Mouse (Mus musculus): ENCODE measurements around the gene Mxi1. TPM values are rescaled to one million over a fixed set of nuclear protein-coding genes. Genes with fewer than 3 reads are reported as not detected.

Gene Mxi1
- polyA plus RNA-seq, 1 experiment = 36.5 TPM

DNA sequence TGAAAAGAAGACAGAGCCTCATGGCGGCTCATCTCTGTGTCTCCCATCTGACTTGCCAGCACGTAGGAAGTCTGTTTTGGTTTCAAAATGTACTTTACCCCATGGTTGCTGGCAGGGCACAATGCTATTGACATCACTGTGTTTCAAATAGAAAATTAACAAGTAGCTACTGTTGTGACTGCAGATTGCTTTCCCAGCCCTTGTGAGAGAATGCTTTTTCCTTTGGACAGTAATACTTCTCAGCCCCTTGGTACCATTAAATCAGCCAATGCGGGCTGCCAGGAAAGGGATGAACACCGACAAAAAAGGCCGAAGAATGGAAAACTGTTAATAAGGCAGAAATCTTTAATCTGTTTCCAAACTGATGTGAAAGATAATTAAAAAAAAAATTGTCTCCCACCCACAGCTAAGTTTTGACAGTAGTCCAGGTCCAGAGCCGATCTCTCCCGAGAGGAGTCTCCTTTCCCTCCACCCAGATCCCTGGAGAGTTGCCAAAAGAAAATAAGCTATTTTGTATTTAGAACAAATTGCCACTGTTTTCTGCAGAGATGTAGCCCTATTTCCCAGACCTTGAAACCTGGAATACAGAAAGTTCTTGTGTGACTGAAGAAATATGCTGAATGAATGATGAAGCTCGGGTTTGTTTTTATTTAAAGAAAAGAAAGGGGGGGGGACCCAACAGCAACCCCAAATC is 50.1 kb downstream of the Mxi1 start:
- Histone ChIP-seq H3K4me1 (ENCODE audit: control insufficient read depth, insufficient read depth, low read length) (no peaks in the 10 kb centered on the region), H3K27ac (ENCODE audit: insufficient read depth, low read length) (no peak overlapping the region), H3K36me3 (ENCODE audit: control insufficient read depth, insufficient read depth, low read length, poor library complexity, severe bottlenecking) (no peaks in the 10 kb centered on the region), H3K4me3 (ENCODE audit: low read depth, low read length) (no peak overlapping the region), H3K9ac (ENCODE audit: low read depth, poor library complexity, severe bottlenecking) (no peak overlapping the region), H3K9me3 (replicated peaks; ENCODE audit: control insufficient read depth, insufficient read depth, low read length, poor library complexity, severe bottlenecking) (no peaks in the 10 kb centered on the region), H3K27me3 (ENCODE audit: control insufficient read depth, insufficient read depth, low read length, poor library complexity, severe bottlenecking) (no peaks in the 10 kb centered on the region)
- TF ChIP-seq CTCF (IDR thresholded peaks at IDR 0.05; ENCODE audit: low read depth, low read length) = no peak
- TF ChIP-seq POLR2A (IDR thresholded peaks at IDR 0.05; ENCODE audit: insufficient read depth, low read length) = no peak
- TF ChIP-seq EP300 (IDR thresholded peaks at IDR 0.05; ENCODE audit: insufficient read depth, low read depth, low read length) = no peak

DNA sequence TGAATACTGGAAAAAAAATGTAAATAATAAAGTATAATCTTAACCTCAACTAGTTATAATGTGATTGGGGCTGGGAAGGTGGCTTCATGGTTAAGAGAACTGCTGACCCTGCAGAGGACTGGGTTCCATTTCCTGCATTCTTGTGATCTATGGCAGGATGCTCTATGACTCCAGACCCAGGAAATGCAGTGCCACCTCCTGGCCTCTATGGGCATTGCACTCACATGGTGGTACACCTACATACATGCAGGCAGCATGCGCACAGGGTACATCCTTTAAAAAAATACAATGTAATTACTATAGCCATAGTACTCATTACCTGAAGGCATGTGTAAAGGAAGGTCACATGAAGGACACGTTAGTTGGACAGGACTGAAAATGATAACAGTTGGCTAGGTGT is 52.6 kb downstream of the Mxi1 start:
- Histone ChIP-seq H3K9me3 (replicated peaks; ENCODE audit: control insufficient read depth, insufficient read depth, low read length, poor library complexity, severe bottlenecking) (no peaks in the 10 kb centered on the region), H3K27ac (ENCODE audit: insufficient read depth, low read length) (no peak overlapping the region), H3K4me1 (ENCODE audit: control insufficient read depth, insufficient read depth, low read length) (no peaks in the 10 kb centered on the region), H3K27me3 (ENCODE audit: control insufficient read depth, insufficient read depth, low read length, poor library complexity, severe bottlenecking) (no peaks in the 10 kb centered on the region), H3K36me3 (ENCODE audit: control insufficient read depth, insufficient read depth, low read length, poor library complexity, severe bottlenecking) (no peaks in the 10 kb centered on the region), H3K9ac (ENCODE audit: low read depth, poor library complexity, severe bottlenecking) (no peak overlapping the region), H3K4me3 (ENCODE audit: low read depth, low read length) (no peak overlapping the region)
- no peak for TF ChIP-seq POLR2A (IDR thresholded peaks at IDR 0.05; ENCODE audit: insufficient read depth, low read length)
- peak; percentile 62 for TF ChIP-seq CTCF (IDR thresholded peaks at IDR 0.05; ENCODE audit: low read depth, low read length)
- TF ChIP-seq EP300 (IDR thresholded peaks at IDR 0.05; ENCODE audit: insufficient read depth, low read depth, low read length) = no peak

DNA sequence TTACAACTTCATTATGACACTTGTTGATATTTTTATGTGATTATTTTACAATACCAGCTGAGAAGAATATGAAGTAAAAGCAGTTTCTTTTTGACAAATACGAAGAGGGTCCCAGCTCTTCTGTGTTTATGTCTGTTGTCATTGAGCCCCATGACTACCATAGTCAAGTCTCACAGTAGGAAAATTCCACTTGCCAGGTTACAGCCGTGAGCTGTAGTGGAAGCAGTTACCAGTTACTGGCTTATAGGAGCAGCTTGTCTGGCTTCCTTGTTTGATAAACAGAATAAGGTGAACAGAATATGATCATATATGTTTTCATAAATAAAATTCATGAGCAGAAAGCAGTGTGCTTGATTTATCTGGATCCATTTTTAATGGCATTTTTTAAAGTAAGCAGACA is 54.2 kb downstream of the Mxi1 start:
- no peaks in the 10 kb centered on the region for H3K4me1 ChIP-seq (ENCODE audit: control insufficient read depth, insufficient read depth, low read length)
- no peak overlapping the region for H3K27ac ChIP-seq (ENCODE audit: insufficient read depth, low read length)
- TF ChIP-seq CTCF (IDR thresholded peaks at IDR 0.05; ENCODE audit: low read depth, low read length) = no peak
- TF ChIP-seq POLR2A (IDR thresholded peaks at IDR 0.05; ENCODE audit: insufficient read depth, low read length) = no peak
- TF ChIP-seq EP300 (IDR thresholded peaks at IDR 0.05; ENCODE audit: insufficient read depth, low read depth, low read length) = no peak
- H3K27me3 ChIP-seq (ENCODE audit: control insufficient read depth, insufficient read depth, low read length, poor library complexity, severe bottlenecking) = no peaks in the 10 kb centered on the region
- H3K36me3 ChIP-seq (ENCODE audit: control insufficient read depth, insufficient read depth, low read length, poor library complexity, severe bottlenecking) = no peaks in the 10 kb centered on the region
- no peak overlapping the region for H3K9ac ChIP-seq (ENCODE audit: low read depth, poor library complexity, severe bottlenecking)
- H3K9me3 ChIP-seq (replicated peaks; ENCODE audit: control insufficient read depth, insufficient read depth, low read length, poor library complexity, severe bottlenecking) = no peaks in the 10 kb centered on the region
- H3K4me3 ChIP-seq (ENCODE audit: low read depth, low read length) = no peak overlapping the region

DNA sequence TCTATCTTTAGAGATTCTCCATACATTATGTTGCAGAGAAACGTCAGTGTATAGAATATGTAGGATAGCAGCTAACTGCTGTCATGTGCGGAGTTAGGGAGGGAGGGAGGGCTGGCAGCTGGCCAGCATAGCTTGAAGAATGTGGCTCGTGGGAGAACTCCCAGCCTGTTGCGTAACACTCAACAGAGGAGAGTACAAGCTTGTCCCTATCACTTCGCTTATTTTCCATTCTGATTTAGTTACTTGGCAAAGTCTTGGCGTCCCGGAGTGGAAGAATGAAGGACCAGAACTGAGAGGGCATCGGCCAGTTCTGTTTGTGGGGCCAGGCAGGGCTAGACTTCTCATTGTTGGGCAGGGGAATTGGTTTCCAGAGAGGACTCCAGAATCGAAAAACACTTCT is 54.6 kb downstream of the Mxi1 start:
- H3K4me3 ChIP-seq (ENCODE audit: low read depth, low read length) = no peak overlapping the region
- no peak overlapping the region for H3K27ac ChIP-seq (ENCODE audit: insufficient read depth, low read length)
- no peaks in the 10 kb centered on the region for H3K36me3 ChIP-seq (ENCODE audit: control insufficient read depth, insufficient read depth, low read length, poor library complexity, severe bottlenecking)
- TF ChIP-seq CTCF (IDR thresholded peaks at IDR 0.05; ENCODE audit: low read depth, low read length) (no peak), POLR2A (IDR thresholded peaks at IDR 0.05; ENCODE audit: insufficient read depth, low read length) (no peak), EP300 (IDR thresholded peaks at IDR 0.05; ENCODE audit: insufficient read depth, low read depth, low read length) (no peak)
- H3K9ac ChIP-seq (ENCODE audit: low read depth, poor library complexity, severe bottlenecking) = no peak overlapping the region
- no peaks in the 10 kb centered on the region for H3K4me1 ChIP-seq (ENCODE audit: control insufficient read depth, insufficient read depth, low read length)
- no peaks in the 10 kb centered on the region for H3K27me3 ChIP-seq (ENCODE audit: control insufficient read depth, insufficient read depth, low read length, poor library complexity, severe bottlenecking)
- no peaks in the 10 kb centered on the region for H3K9me3 ChIP-seq (replicated peaks; ENCODE audit: control insufficient read depth, insufficient read depth, low read length, poor library complexity, severe bottlenecking)

DNA sequence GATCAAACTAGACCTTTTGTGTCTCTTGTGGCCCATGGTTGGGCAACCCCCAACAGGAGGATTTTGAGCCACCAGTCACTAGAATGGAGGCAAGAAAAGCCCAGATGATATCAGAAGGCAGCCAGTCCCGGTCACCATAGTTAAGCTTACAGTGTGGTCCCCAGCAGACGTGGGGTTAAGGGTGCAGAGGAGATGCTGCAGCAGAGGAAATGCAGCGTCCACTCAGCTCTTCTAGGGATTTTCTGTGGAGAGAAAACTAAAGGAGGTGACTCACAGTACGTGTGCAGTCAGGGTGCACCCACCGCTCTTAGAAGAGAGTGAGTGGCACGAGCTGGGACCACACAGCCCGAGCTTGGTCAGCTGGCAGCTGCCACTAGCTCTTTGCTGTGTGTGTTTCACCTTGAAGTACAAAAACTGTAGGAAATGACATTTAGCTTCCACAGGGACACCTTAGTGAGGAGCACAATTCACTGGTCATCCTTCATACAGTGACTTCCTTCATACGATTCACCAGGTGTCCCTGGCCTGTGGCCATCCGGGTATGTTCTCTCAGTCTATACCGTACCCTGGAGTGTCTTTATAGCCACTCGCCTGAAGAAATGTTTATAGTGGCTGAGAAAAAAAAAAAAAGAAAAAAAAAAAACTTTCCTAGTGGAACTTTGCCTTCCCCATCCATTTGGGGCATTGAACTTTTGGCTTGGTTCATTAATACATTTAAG is 55.9 kb downstream of the Mxi1 start:
- H3K4me1 ChIP-seq (ENCODE audit: control insufficient read depth, insufficient read depth, low read length) = peaks cover 3% of the 10 kb centered on the region
- no peak overlapping the region for H3K27ac ChIP-seq (ENCODE audit: insufficient read depth, low read length)
- H3K4me3 ChIP-seq (ENCODE audit: low read depth, low read length) = no peak overlapping the region
- no peak for TF ChIP-seq EP300 (IDR thresholded peaks at IDR 0.05; ENCODE audit: insufficient read depth, low read depth, low read length)
- TF ChIP-seq CTCF (IDR thresholded peaks at IDR 0.05; ENCODE audit: low read depth, low read length) = no peak
- TF ChIP-seq POLR2A (IDR thresholded peaks at IDR 0.05; ENCODE audit: insufficient read depth, low read length) = no peak
- H3K36me3 ChIP-seq (ENCODE audit: control insufficient read depth, insufficient read depth, low read length, poor library complexity, severe bottlenecking) = no peaks in the 10 kb centered on the region
- H3K27me3 ChIP-seq (ENCODE audit: control insufficient read depth, insufficient read depth, low read length, poor library complexity, severe bottlenecking) = no peaks in the 10 kb centered on the region
- H3K9me3 ChIP-seq (replicated peaks; ENCODE audit: control insufficient read depth, insufficient read depth, low read length, poor library complexity, severe bottlenecking) = no peaks in the 10 kb centered on the region
- no peak overlapping the region for H3K9ac ChIP-seq (ENCODE audit: low read depth, poor library complexity, severe bottlenecking)

DNA sequence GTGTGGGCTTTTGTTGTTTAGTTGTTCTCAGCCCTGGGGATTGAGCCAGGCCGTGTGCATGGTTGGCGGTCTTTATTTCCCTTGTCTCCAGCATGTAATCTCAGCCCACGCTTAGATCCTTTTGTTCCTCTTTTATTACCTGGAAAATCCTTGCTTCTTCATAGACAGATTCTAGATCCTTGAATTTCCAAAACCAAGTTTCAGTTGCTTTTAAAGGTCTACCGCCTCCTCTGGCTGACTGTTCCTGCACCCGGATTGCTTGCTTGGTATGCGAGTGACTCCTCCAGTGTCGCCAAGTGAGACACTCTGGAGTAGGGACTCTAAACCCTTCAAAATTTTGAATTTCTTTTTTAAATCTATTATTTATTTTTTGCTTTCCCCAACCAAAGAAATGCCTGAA is 56.6 kb downstream of the Mxi1 start:
- no peaks in the 10 kb centered on the region for H3K27me3 ChIP-seq (ENCODE audit: control insufficient read depth, insufficient read depth, low read length, poor library complexity, severe bottlenecking)
- no peak overlapping the region for H3K4me3 ChIP-seq (ENCODE audit: low read depth, low read length)
- no peak for TF ChIP-seq CTCF (IDR thresholded peaks at IDR 0.05; ENCODE audit: low read depth, low read length)
- no peak for TF ChIP-seq POLR2A (IDR thresholded peaks at IDR 0.05; ENCODE audit: insufficient read depth, low read length)
- no peak for TF ChIP-seq EP300 (IDR thresholded peaks at IDR 0.05; ENCODE audit: insufficient read depth, low read depth, low read length)
- peaks cover 2% of the 10 kb centered on the region; the same call in 1 of the 2 replicates for H3K36me3 ChIP-seq (ENCODE audit: control insufficient read depth, insufficient read depth, low read length, poor library complexity, severe bottlenecking)
- H3K27ac ChIP-seq (ENCODE audit: insufficient read depth, low read length) = no peak overlapping the region
- peaks cover 3% of the 10 kb centered on the region for H3K4me1 ChIP-seq (ENCODE audit: control insufficient read depth, insufficient read depth, low read length)
- H3K9ac ChIP-seq (ENCODE audit: low read depth, poor library complexity, severe bottlenecking) = no peak overlapping the region
- no peaks in the 10 kb centered on the region for H3K9me3 ChIP-seq (replicated peaks; ENCODE audit: control insufficient read depth, insufficient read depth, low read length, poor library complexity, severe bottlenecking)
